14 mouse cellular contexts compared by ENCODE assay signal in the genomic region with DNA sequence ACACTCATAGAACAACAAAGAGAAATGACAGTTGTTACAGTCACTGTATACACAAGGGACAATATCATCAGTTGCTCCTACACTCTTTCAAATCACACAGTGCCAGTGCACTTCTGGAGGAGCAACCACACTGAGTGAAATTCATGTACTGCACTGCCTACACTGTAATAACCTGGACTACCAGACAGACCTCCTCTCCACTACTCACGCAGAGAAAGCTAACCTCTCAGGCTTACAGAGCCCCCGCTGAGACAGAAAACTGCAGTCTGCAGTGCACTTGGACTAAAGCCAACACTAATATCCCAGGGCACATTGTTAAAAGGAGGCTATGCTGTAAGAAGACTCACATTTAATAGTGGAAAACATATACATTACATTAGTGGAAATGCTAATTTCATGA.
DNase-seq lines count a peak whose midpoint lies in the region; ATAC-seq lines count a peak whose summit lies in the region.
"Had no signal": no experiment of that assay in that cellular context is flagged by ENCODE, and none has a peak within 500 bp of the region (broad histone marks: within the 10 kb centered on the region; RNA-seq: fewer than 3 reads in every experiment).

No protein-coding gene starts in this region.

- H3K4me3 ChIP-seq in forebrain, embryonic 14.5 days (ENCODE audit: low read depth, low read length) = no peak overlapping the region
- no peak overlapping the region for H3K4me3 ChIP-seq in forebrain, embryonic 10.5 days
- no peak overlapping the region for H3K4me3 ChIP-seq in neural tube, embryonic 11.5 days (ENCODE audit: low read depth, low read length)
- no peak overlapping the region for H3K4me3 ChIP-seq in neural tube, embryonic 15.5 days (replicated peaks)
- H3K4me3 ChIP-seq in hindbrain, embryonic 15.5 days = no peak overlapping the region
- H3K4me3 ChIP-seq: heart, embryonic 10.5 days; limb, embryonic 15.5 days had no signal

- H3K4me2 ChIP-seq in forebrain, embryonic 14.5 days (ENCODE audit: low read length) = no peak overlapping the region
- H3K4me2 ChIP-seq in neural tube, embryonic 11.5 days (ENCODE audit: low read depth) = no peak overlapping the region
- H3K4me2 ChIP-seq in neural tube, embryonic 15.5 days = no peak overlapping the region
- no peak overlapping the region for H3K4me2 ChIP-seq in hindbrain, embryonic 15.5 days
- H3K4me2 ChIP-seq: limb, embryonic 15.5 days had no signal

- peak; percentile 61 for DNase-seq in forebrain, embryonic 14.5 days (ENCODE audit: low spot score)
- DNase-seq in forebrain, embryonic 10.5 days (ENCODE audit: extremely low spot score, low spot score) = no peak
- DNase-seq in neural tube, embryonic 11.5 days (ENCODE audit: low spot score) = peak; percentile 33
- no peak for DNase-seq in gastrocnemius, postnatal 10 days
- DNase-seq: adrenal gland, postnatal 36 days; cerebellum, adult 8-10 months; lung, postnatal 10 days; thymus, postnatal 14 days had no signal

- H3K27me3 ChIP-seq in forebrain, embryonic 14.5 days (replicated peaks; ENCODE audit: control insufficient read depth, insufficient read depth, low read length) = no peaks in the 10 kb centered on the region
- no peaks in the 10 kb centered on the region for H3K27me3 ChIP-seq in forebrain, embryonic 10.5 days (ENCODE audit: poor library complexity, severe bottlenecking)
- no peaks in the 10 kb centered on the region for H3K27me3 ChIP-seq in neural tube, embryonic 11.5 days (ENCODE audit: control insufficient read depth, insufficient read depth, low read length)
- H3K27me3 ChIP-seq in neural tube, embryonic 15.5 days (replicated peaks) = no peaks in the 10 kb centered on the region
- no peaks in the 10 kb centered on the region for H3K27me3 ChIP-seq in hindbrain, embryonic 15.5 days
- H3K27me3 ChIP-seq: CH12.LX; limb, embryonic 15.5 days had no signal

- peak; percentile 55 for ATAC-seq in forebrain, embryonic 14.5 days
- ATAC-seq in neural tube, embryonic 11.5 days (ENCODE audit: insufficient read depth, low FRiP score, low TSS enrichment) = no peak
- ATAC-seq in neural tube, embryonic 15.5 days (ENCODE audit: low FRiP score) = no peak
- 0 out of 2 replicates have a peak, but pooled peaks have one; percentile 42 for ATAC-seq in hindbrain, embryonic 15.5 days (ENCODE audit: low FRiP score, low read depth)
- no peak for ATAC-seq in megakaryocyte, adult 5-6 weeks (ENCODE audit: poor library complexity, severe bottlenecking)

- no peak overlapping the region for H3K9ac ChIP-seq in forebrain, embryonic 14.5 days (ENCODE audit: low read length)
- H3K9ac ChIP-seq in neural tube, embryonic 11.5 days (ENCODE audit: low read length) = no peak overlapping the region
- no peak overlapping the region for H3K9ac ChIP-seq in neural tube, embryonic 15.5 days (replicated peaks)
- no peak overlapping the region for H3K9ac ChIP-seq in hindbrain, embryonic 15.5 days
- H3K9ac ChIP-seq: limb, embryonic 15.5 days had no signal

- no peak overlapping the region for H3K27ac ChIP-seq in forebrain, embryonic 14.5 days (ENCODE audit: low read depth, low read length)
- H3K27ac ChIP-seq in forebrain, embryonic 10.5 days = no peak overlapping the region
- no peak overlapping the region for H3K27ac ChIP-seq in neural tube, embryonic 11.5 days (ENCODE audit: low read depth, low read length)
- no peak overlapping the region for H3K27ac ChIP-seq in neural tube, embryonic 15.5 days (replicated peaks)
- H3K27ac ChIP-seq in hindbrain, embryonic 15.5 days (replicated peaks) = no peak overlapping the region
- H3K27ac ChIP-seq: heart, embryonic 10.5 days; limb, embryonic 15.5 days had no signal

- H3K4me1 ChIP-seq in forebrain, embryonic 14.5 days (ENCODE audit: control insufficient read depth, insufficient read depth, low read length) = peaks cover 3% of the 10 kb centered on the region; the same call in 1 of the 2 replicates
- peaks cover 8% of the 10 kb centered on the region; the same call in 1 of the 2 replicates for H3K4me1 ChIP-seq in forebrain, embryonic 10.5 days
- H3K4me1 ChIP-seq in neural tube, embryonic 11.5 days (ENCODE audit: control insufficient read depth, insufficient read depth, low read length) = no peaks in the 10 kb centered on the region
- H3K4me1 ChIP-seq in neural tube, embryonic 15.5 days = peaks cover 3% of the 10 kb centered on the region; the same call in 1 of the 2 replicates
- 0 out of 2 replicates have a peak, but pooled peaks cover 4% of the 10 kb centered on the region for H3K4me1 ChIP-seq in hindbrain, embryonic 15.5 days (replicated peaks)
- H3K4me1 ChIP-seq: heart, embryonic 10.5 days had no signal

- H3K36me3 ChIP-seq in forebrain, embryonic 14.5 days (ENCODE audit: control insufficient read depth, insufficient read depth, low read length) = no peaks in the 10 kb centered on the region
- no peaks in the 10 kb centered on the region for H3K36me3 ChIP-seq in forebrain, embryonic 10.5 days (replicated peaks)
- H3K36me3 ChIP-seq in neural tube, embryonic 11.5 days (ENCODE audit: control insufficient read depth, insufficient read depth, low read length) = no peaks in the 10 kb centered on the region
- no peaks in the 10 kb centered on the region for H3K36me3 ChIP-seq in neural tube, embryonic 15.5 days
- H3K36me3 ChIP-seq in hindbrain, embryonic 15.5 days = no peaks in the 10 kb centered on the region
- H3K36me3 ChIP-seq: heart, embryonic 10.5 days; limb, embryonic 15.5 days had no signal

- whole genome bisulfite sequencing in forebrain, embryonic 14.5 days = 10% methylated on average over 2 of the region's 2 CpGs
- 64% methylated on average over 2 of the region's 2 CpGs for WGBS in forebrain, embryonic 10.5 days
- 46% methylated on average over 2 of the region's 2 CpGs for WGBS in neural tube, embryonic 11.5 days
- WGBS in neural tube, embryonic 15.5 days = 22% methylated on average over 2 of the region's 2 CpGs
- 18% methylated on average over 2 of the region's 2 CpGs for WGBS in hindbrain, embryonic 15.5 days

- no peaks in the 10 kb centered on the region for H3K9me3 ChIP-seq in forebrain, embryonic 14.5 days (replicated peaks; ENCODE audit: control insufficient read depth, low read length)
- no peaks in the 10 kb centered on the region for H3K9me3 ChIP-seq in forebrain, embryonic 10.5 days
- no peaks in the 10 kb centered on the region for H3K9me3 ChIP-seq in neural tube, embryonic 11.5 days (ENCODE audit: control insufficient read depth, low read length)
- H3K9me3 ChIP-seq in neural tube, embryonic 15.5 days (replicated peaks) = no peaks in the 10 kb centered on the region
- no peaks in the 10 kb centered on the region for H3K9me3 ChIP-seq in hindbrain, embryonic 15.5 days
- H3K9me3 ChIP-seq: heart, embryonic 10.5 days; limb, embryonic 15.5 days had no signal

Comparison
In these comparisons a context has a peak if more than half of its experiments do, and no peak if none do; other contexts are left out.
1. DNase-seq: peak in forebrain, embryonic 14.5 days (single experiment) and neural tube, embryonic 11.5 days (single experiment); none in forebrain, embryonic 10.5 days (single experiment) and gastrocnemius, postnatal 10 days (single experiment).
2. ATAC-seq: peak in forebrain, embryonic 14.5 days (single experiment) and hindbrain, embryonic 15.5 days (single experiment); none in neural tube, embryonic 11.5 days (single experiment), neural tube, embryonic 15.5 days (single experiment) and megakaryocyte, adult 5-6 weeks (single experiment).